Mouse (Mus musculus): ENCODE data around the gene Xiap. TPM values are rescaled to one million over a fixed set of nuclear protein-coding genes. Genes with fewer than 3 reads are reported as not detected.

Gene Xiap
- polyA plus RNA-seq, 1 experiment: 9.3 TPM

GRCm38 (mm10) chrX:42063621-42064020, 4.1 kb downstream of the Xiap start:
- Histone ChIP-seq H3K27me3 (ENCODE audit: control insufficient read depth, insufficient read depth, low read length) (no peaks in the 10 kb centered on the region), H3K4me3 (ENCODE audit: low read depth, low read length) (no peak overlapping the region), H3K36me3 (ENCODE audit: control insufficient read depth, insufficient read depth, low read length) (no peaks in the 10 kb centered on the region), H3K4me1 (ENCODE audit: control insufficient read depth, insufficient read depth, insufficient read length, low read length) (peaks cover 9% of the 10 kb centered on the region; the same call in 1 of the 2 replicates), H3K27ac (ENCODE audit: insufficient read depth, low read depth, low read length) (peak overlapping the region; percentile 86; the same call in 1 of the 2 replicates)
- 52% methylated on average over 1 of the region's 1 CpGs for WGBS
- no peak for TF ChIP-seq POLR2A (IDR thresholded peaks at IDR 0.05; ENCODE audit: low read depth, low read length)
- TF ChIP-seq CTCF (IDR thresholded peaks at IDR 0.05; ENCODE audit: extremely low read depth, insufficient read length, insufficient replicate concordance, low read depth, low read length): no peak

- no peak overlapping the region for H3K4me3 ChIP-seq (ENCODE audit: low read depth, low read length)
- H3K27ac ChIP-seq (ENCODE audit: insufficient read depth, low read depth, low read length): peak overlapping the region; percentile 86
- 45% methylated on average over 6 of the region's 6 CpGs for WGBS
- peaks cover 9% of the 10 kb centered on the region; the same call in 1 of the 2 replicates for H3K4me1 ChIP-seq (ENCODE audit: control insufficient read depth, insufficient read depth, insufficient read length, low read length)
- TF ChIP-seq CTCF (IDR thresholded peaks at IDR 0.05; ENCODE audit: extremely low read depth, insufficient read length, insufficient replicate concordance, low read depth, low read length) (no peak), POLR2A (IDR thresholded peaks at IDR 0.05; ENCODE audit: low read depth, low read length) (no peak)
- no peaks in the 10 kb centered on the region for H3K36me3 ChIP-seq (ENCODE audit: control insufficient read depth, insufficient read depth, low read length)
- H3K27me3 ChIP-seq (ENCODE audit: control insufficient read depth, insufficient read depth, low read length): no peaks in the 10 kb centered on the region
Observed at GRCm38 (mm10) chrX:42065086-42065485, 5.6 kb downstream of the Xiap start.

- H3K27me3 ChIP-seq (ENCODE audit: control insufficient read depth, insufficient read depth, low read length): no peaks in the 10 kb centered on the region
- peaks cover 9% of the 10 kb centered on the region; the same call in 1 of the 2 replicates for H3K4me1 ChIP-seq (ENCODE audit: control insufficient read depth, insufficient read depth, insufficient read length, low read length)
- no peak for TF ChIP-seq POLR2A (IDR thresholded peaks at IDR 0.05; ENCODE audit: low read depth, low read length)
- no peak for TF ChIP-seq CTCF (IDR thresholded peaks at IDR 0.05; ENCODE audit: extremely low read depth, insufficient read length, insufficient replicate concordance, low read depth, low read length)
- no peak overlapping the region for H3K4me3 ChIP-seq (ENCODE audit: low read depth, low read length)
- WGBS: 87% methylated on average over 1 of the region's 1 CpGs
- H3K36me3 ChIP-seq (ENCODE audit: control insufficient read depth, insufficient read depth, low read length): no peaks in the 10 kb centered on the region
- H3K27ac ChIP-seq (ENCODE audit: insufficient read depth, low read depth, low read length): peak overlapping the region; percentile 82
Observed at GRCm38 (mm10) chrX:42066771-42067170, 7.3 kb downstream of the Xiap start.

GRCm38 (mm10) chrX:42067791-42068200, 8.3 kb downstream of the Xiap start:
- peak overlapping the region; percentile 65 for H3K4me3 ChIP-seq (ENCODE audit: low read depth, low read length)
- TF ChIP-seq POLR2A (IDR thresholded peaks at IDR 0.05; ENCODE audit: low read depth, low read length) (no peak), CTCF (IDR thresholded peaks at IDR 0.05; ENCODE audit: extremely low read depth, insufficient read length, insufficient replicate concordance, low read depth, low read length) (no peak)
- no peaks in the 10 kb centered on the region for H3K27me3 ChIP-seq (ENCODE audit: control insufficient read depth, insufficient read depth, low read length)
- H3K4me1 ChIP-seq (ENCODE audit: control insufficient read depth, insufficient read depth, insufficient read length, low read length): peaks cover 8% of the 10 kb centered on the region; the same call in 1 of the 2 replicates
- 2% methylated on average over 22 of the region's 27 CpGs for WGBS
- H3K27ac ChIP-seq (ENCODE audit: insufficient read depth, low read depth, low read length): peak overlapping the region; percentile 90
- H3K36me3 ChIP-seq (ENCODE audit: control insufficient read depth, insufficient read depth, low read length): peaks cover 3% of the 10 kb centered on the region; the same call in 1 of the 2 replicates

GRCm38 (mm10) chrX:42068201-42068874, 8.9 kb downstream of the Xiap start:
- Histone ChIP-seq H3K4me1 (ENCODE audit: control insufficient read depth, insufficient read depth, insufficient read length, low read length) (peaks cover 4% of the 10 kb centered on the region; the same call in 1 of the 2 replicates), H3K36me3 (ENCODE audit: control insufficient read depth, insufficient read depth, low read length) (peaks cover 4% of the 10 kb centered on the region; the same call in 1 of the 2 replicates), H3K27me3 (ENCODE audit: control insufficient read depth, insufficient read depth, low read length) (no peaks in the 10 kb centered on the region), H3K4me3 (ENCODE audit: low read depth, low read length) (peak overlapping the region; percentile 65), H3K27ac (ENCODE audit: insufficient read depth, low read depth, low read length) (peak overlapping the region; percentile 90)
- TF ChIP-seq POLR2A (IDR thresholded peaks at IDR 0.05; ENCODE audit: low read depth, low read length): no peak; the same call in 1 of the 2 replicates
- TF ChIP-seq CTCF (IDR thresholded peaks at IDR 0.05; ENCODE audit: extremely low read depth, insufficient read length, insufficient replicate concordance, low read depth, low read length): no peak
- WGBS: 12% methylated on average over 34 of the region's 37 CpGs

GRCm38 (mm10) chrX:42068875-42069257, 9.4 kb downstream of the Xiap start:
- Histone ChIP-seq H3K36me3 (ENCODE audit: control insufficient read depth, insufficient read depth, low read length) (peaks cover 5% of the 10 kb centered on the region; the same call in 1 of the 2 replicates), H3K4me1 (ENCODE audit: control insufficient read depth, insufficient read depth, insufficient read length, low read length) (peaks cover 2% of the 10 kb centered on the region; the same call in 1 of the 2 replicates), H3K27me3 (ENCODE audit: control insufficient read depth, insufficient read depth, low read length) (no peaks in the 10 kb centered on the region), H3K4me3 (ENCODE audit: low read depth, low read length) (peak overlapping the region; percentile 65), H3K27ac (ENCODE audit: insufficient read depth, low read depth, low read length) (peak overlapping the region; percentile 84)
- 13% methylated on average over 3 of the region's 3 CpGs for WGBS
- no peak for TF ChIP-seq CTCF (IDR thresholded peaks at IDR 0.05; ENCODE audit: extremely low read depth, insufficient read length, insufficient replicate concordance, low read depth, low read length)
- no peak for TF ChIP-seq POLR2A (IDR thresholded peaks at IDR 0.05; ENCODE audit: low read depth, low read length)

GRCm38 (mm10) chrX:42087731-42088130, 28.3 kb downstream of the Xiap start:
- TF ChIP-seq CTCF (IDR thresholded peaks at IDR 0.05; ENCODE audit: extremely low read depth, insufficient read length, insufficient replicate concordance, low read depth, low read length) (no peak), POLR2A (IDR thresholded peaks at IDR 0.05; ENCODE audit: low read depth, low read length) (no peak)
- no peak overlapping the region for H3K4me3 ChIP-seq (ENCODE audit: low read depth, low read length)
- WGBS: 37% methylated on average over 8 of the region's 8 CpGs
- no peak overlapping the region; the same call in 1 of the 2 replicates for H3K27ac ChIP-seq (ENCODE audit: insufficient read depth, low read depth, low read length)
- no peaks in the 10 kb centered on the region for H3K27me3 ChIP-seq (ENCODE audit: control insufficient read depth, insufficient read depth, low read length)
- no peaks in the 10 kb centered on the region for H3K4me1 ChIP-seq (ENCODE audit: control insufficient read depth, insufficient read depth, insufficient read length, low read length)
- H3K36me3 ChIP-seq (ENCODE audit: control insufficient read depth, insufficient read depth, low read length): peaks cover 5% of the 10 kb centered on the region; the same call in 1 of the 2 replicates

Data from small intestine, adult 2 months (tissue).